Mouse (Mus musculus) embryonic facial prominence, embryonic 12.5 days (tissue): Measurements from ENCODE around the gene F3. TPM values are rescaled to one million over a fixed set of nuclear protein-coding genes. Genes with fewer than 3 reads are reported as not detected.

Source experiments
- ATAC-seq: fragments of 200-750 bp; cut with Nextera tagmentation; 2 replicates; pipeline ENCODE4 v1.8.0; 2017; ENCODE audit not compliant: insufficient number of reproducible peaks, insufficient read depth, low FRiP score, low TSS enrichment
- H3K27ac ChIP-seq: fragments of 300-500 bp; sonication (generic); 2 replicates; pipeline ENCODE4 v1.5.1; 2016; ENCODE audit warnings: mild to moderate bottlenecking
- H3K27me3 ChIP-seq: fragments of 300-500 bp; sonication (generic); 2 replicates; pipeline ENCODE4 v1.6.1; 2016; ENCODE audit warnings: mild to moderate bottlenecking, moderate library complexity
- H3K36me3 ChIP-seq: fragments of 300-500 bp; sonication (generic); 2 replicates; pipeline ENCODE4 v1.6.1; 2016; ENCODE audit warnings: mild to moderate bottlenecking
- H3K4me1 ChIP-seq: fragments of 300-500 bp; sonication (generic); 2 replicates; pipeline ENCODE4 v1.6.1; 2016
- H3K4me2 ChIP-seq: fragments of 300-500 bp; sonication (generic); replicated peaks from 2 replicates; pipeline ENCODE4 v1.6.1; 2016; ENCODE audit warnings: mild to moderate bottlenecking, moderate library complexity
- H3K4me3 ChIP-seq: fragments of 300-500 bp; sonication (generic); 2 replicates; pipeline ENCODE4 v1.5.1; 2016; ENCODE audit warnings: mild to moderate bottlenecking
- H3K9ac ChIP-seq: fragments of 300-500 bp; sonication (generic); 2 replicates; pipeline ENCODE4 v1.6.1; 2016; ENCODE audit warnings: mild to moderate bottlenecking, moderate library complexity
- H3K9me3 ChIP-seq: fragments of 300-500 bp; sonication (generic); 2 replicates; pipeline ENCODE4 v1.6.1; 2016; ENCODE audit warnings: mild to moderate bottlenecking, moderate library complexity
- WGBS: fragments of 180-500 bp; shearing (Covaris S2); methylation state at CpG from one replicate; pipeline ENCODE4 v1.1.7; 2016; 5-methylcytosine and 5-hydroxymethylcytosine counted together
- polyA plus RNA-seq: library from polyadenylated mRNA; unstranded; fragments of >200 nt; fragmentation: Nextera tagmentation; extraction: Ambion mirVana; gene quantifications from 2 replicates; pipeline ENCODE4 v1.2.1, GENCODE M21; 2016

The F3 gene
- 15.2 and 15.3 TPM in 2 replicates for polyA plus RNA-seq

DNA sequence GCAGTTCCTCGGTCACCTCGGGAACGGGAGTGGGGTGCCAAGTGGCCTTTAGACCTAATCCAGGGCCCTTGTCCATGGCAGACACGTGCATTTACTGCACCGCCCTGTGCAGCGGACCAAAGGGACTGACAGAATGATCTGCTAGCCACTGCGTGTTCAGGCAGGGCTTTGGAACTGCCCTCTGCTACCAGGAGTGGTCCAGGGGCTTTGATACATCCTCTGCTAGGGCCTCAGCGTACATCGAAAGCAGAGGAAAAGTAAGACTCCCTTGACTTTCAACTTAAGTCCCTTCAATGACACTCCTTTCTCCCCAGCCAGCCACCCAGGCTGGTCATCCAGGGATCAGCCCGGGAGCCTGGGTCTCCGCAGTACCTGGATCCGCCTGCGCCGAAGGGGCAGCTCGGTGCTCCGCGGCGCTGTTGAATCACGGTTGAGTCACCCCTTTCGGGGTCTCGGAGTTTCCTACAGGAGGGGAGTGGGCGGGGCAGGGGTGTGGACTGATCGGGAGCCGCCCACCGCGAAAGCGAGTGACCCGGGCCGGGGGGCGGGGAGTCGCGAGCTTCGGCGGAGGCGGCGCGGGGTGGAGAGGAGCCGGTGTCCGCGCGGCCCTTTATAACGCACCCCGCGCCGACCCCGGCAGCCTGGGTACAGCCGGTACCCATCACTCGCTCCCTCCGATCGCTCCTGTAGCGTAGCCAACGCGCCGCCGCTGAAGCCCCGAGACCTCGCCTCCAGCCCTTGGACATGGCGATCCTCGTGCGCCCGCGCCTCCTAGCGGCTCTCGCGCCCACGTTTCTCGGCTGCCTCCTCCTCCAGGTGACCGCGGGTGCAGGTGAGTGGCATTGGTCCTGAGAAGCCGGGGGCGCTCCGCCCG, at the start of gene F3:
Gene F3, plus strand, starts transcription at position 567 of the 874 bp plus-strand sequence.
- peak within 1 kb of the TSS; percentile 65 for H3K4me3 ChIP-seq
- no peaks in the 10 kb centered on the region for H3K36me3 ChIP-seq
- peak within 1 kb of the TSS; percentile 52 for H3K9ac ChIP-seq
- peaks cover 12% of the 10 kb centered on the region; the same call in 1 of the 2 replicates for H3K27me3 ChIP-seq
- H3K9me3 ChIP-seq = no peaks in the 10 kb centered on the region
- peaks cover 22% of the 10 kb centered on the region for H3K4me1 ChIP-seq
- ATAC-seq = peak; percentile 89
- WGBS = under 1% methylated on average over 63 of the region's 73 CpGs
- H3K27ac ChIP-seq = no peak within 1 kb of the TSS
- peak within 1 kb of the TSS; percentile 87 for H3K4me2 ChIP-seq

DNA sequence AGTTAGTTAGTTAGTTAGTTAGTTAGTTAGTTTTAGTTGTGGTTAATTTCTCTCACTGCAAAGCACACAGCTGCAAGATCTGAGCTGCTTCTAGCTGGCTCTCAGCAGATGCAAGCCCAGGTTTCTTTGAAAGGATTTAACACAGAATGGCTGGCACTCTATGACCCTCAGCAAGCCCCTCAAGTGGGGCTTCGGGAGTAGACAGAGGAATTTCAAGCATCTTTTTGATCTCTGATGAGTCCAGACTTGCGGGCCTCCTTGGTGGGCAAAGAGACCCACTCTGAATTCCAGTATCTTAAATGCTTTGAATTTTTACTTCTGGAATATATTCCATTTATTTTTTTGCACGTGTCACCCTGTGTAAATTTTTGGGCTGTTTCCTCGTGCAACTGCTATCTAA, 44.4 kb upstream of the F3 start:
- Histone ChIP-seq H3K27ac (no peak overlapping the region), H3K4me3 (no peak overlapping the region), H3K27me3 (no peaks in the 10 kb centered on the region), H3K9ac (no peak overlapping the region), H3K9me3 (no peaks in the 10 kb centered on the region), H3K4me2 (no peak overlapping the region), H3K36me3 (no peaks in the 10 kb centered on the region), H3K4me1 (peaks cover 4% of the 10 kb centered on the region; the same call in 1 of the 2 replicates)
- 31% methylated on average over 4 of the region's 4 CpGs for WGBS
- peak; percentile 75; the same call in 1 of the 2 replicates for ATAC-seq

DNA sequence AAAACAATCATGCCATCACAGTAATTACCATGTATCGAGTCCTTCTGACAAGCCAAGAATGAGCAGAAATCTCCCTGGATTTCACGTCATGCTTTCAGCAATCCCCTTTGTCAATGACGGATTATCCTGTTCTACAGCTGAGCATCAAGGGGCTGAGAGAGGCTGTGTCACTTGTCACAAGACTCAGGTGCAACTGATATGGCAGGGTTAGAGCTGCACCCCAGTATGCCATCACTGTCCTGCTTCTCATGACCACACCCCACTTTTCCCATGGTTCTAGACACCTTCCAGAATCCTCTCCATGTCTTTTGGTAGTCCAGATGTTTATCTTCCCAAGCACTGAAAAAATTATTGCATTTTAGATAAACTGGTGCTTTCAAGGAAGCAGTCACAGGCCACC, 43.9 kb upstream of the F3 start:
- Histone ChIP-seq H3K27ac (no peak overlapping the region), H3K4me3 (no peak overlapping the region), H3K9me3 (no peaks in the 10 kb centered on the region), H3K4me2 (no peak overlapping the region), H3K4me1 (peaks cover 4% of the 10 kb centered on the region; the same call in 1 of the 2 replicates), H3K36me3 (no peaks in the 10 kb centered on the region), H3K9ac (no peak overlapping the region), H3K27me3 (no peaks in the 10 kb centered on the region)
- WGBS = 32% methylated on average over 3 of the region's 3 CpGs
- no peak for ATAC-seq

DNA sequence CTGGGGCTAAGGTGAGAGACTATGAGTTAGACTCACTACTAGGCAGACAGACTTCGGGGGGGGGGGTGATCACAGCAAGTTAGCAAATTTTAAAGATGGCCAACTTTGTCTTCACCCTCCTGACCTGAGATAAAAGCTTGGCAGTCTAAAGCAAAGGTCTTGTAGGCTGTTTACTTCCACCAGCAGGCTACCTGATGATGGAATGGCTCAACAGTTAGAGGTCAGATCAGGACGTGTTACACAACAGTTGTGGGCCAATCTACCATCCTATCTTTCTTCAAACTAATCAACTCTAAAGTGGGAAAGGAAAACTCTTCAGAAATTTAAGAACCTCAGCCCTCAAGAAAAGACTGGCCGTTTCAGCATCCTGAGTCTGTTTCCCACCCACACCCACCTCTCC, 43.1 kb upstream of the F3 start:
- Histone ChIP-seq H3K4me1 (peaks cover 4% of the 10 kb centered on the region; the same call in 1 of the 2 replicates), H3K9me3 (no peaks in the 10 kb centered on the region), H3K4me2 (no peak overlapping the region), H3K36me3 (no peaks in the 10 kb centered on the region), H3K27me3 (no peaks in the 10 kb centered on the region), H3K27ac (no peak overlapping the region), H3K9ac (no peak overlapping the region), H3K4me3 (no peak overlapping the region)
- no peak for ATAC-seq
- 76% methylated on average over 3 of the region's 3 CpGs for WGBS

DNA sequence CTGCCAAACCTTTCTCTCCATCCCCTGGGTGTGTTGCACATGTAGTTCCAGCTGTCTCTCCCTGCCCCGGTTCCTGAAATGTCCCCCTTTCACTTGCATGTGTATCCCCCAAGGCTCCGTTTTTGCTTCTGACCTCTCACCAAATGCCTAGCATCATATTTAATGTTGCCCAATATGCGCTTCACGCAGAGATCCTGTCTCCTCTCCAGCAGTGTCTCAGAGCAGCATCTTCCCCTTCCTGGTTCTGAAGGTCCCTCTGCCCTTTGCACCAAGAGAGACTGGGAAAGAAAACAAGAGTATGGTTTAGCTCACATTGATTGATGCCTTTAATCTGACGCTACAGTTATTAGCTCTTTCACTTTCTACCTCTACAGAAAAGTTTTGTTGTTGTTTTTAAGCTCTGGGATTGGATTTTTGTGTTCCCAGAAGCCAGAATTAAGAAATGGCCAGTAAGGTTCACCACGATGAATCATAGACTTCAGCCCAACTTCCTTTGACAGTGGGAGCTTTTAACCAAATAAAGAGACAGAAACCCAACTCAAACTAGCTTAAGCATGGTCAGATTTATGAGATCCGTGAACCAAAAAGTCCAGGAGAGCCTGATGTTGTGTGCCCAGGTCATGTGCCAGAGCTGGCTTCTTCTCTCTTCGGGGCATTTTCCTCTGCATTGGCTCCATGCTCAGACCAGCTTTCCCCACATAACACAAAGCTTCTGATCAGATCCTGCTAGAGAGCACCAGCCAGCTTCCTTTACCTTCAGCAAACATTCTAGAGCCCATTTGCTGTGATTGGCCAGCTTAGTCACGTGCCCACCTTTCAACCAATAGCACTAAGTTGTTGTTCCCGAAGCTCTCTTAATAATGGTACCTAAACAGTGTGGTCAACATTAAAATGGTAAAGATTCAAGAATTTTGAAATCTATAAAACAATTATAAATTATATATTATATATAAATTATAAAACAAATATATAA, 40.6 kb upstream of the F3 start:
- 79% methylated on average over 10 of the region's 10 CpGs for WGBS
- no peak for ATAC-seq
- Histone ChIP-seq H3K4me1 (peaks cover 4% of the 10 kb centered on the region; the same call in 1 of the 2 replicates), H3K27me3 (no peaks in the 10 kb centered on the region), H3K9ac (no peak overlapping the region), H3K36me3 (no peaks in the 10 kb centered on the region), H3K9me3 (no peaks in the 10 kb centered on the region), H3K4me3 (no peak overlapping the region), H3K4me2 (no peak overlapping the region), H3K27ac (no peak overlapping the region)

DNA sequence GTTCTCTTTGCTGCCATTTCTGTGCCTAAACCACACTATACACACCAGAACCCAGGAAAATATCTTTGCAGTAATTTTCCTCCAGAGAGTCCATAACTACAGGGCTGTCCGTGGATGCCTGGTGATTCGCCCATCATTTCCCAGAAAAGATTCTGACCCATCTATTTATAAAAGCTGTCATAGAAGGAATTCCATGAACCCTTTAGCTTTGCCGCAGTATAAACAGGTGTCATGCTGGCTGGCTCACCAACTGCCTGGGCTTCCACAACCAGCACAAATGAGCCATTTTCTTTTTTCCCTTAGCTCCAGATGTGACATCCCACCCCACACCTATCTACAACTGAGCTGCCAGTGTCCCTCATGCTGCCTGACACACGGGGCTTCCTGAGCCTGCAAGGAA, 38.8 kb upstream of the F3 start:
- WGBS = 68% methylated on average over 4 of the region's 4 CpGs
- no peak for ATAC-seq
- no peaks in the 10 kb centered on the region for H3K36me3 ChIP-seq

DNA sequence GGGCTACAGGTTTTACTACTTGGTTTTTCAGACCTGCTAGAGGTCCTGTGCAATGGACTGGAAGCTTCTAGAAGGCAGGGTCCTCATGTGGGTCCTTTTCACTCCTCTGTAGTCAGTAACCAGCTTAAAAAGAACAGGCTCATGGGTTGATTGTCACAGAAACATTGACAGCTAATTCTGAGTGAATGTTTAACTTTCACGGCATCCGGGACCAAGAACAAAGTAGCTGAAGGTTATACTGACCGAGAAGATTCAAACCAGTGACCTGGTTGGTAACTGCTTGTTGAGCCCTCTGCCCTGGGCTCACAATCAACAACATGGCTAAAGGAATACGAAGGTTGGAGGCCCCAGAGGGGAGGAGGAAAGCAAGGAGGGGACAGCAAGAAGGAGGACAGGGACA, 38.4 kb upstream of the F3 start:
- no peaks in the 10 kb centered on the region for H3K27me3 ChIP-seq
- no peak overlapping the region for H3K27ac ChIP-seq
- H3K4me2 ChIP-seq = no peak overlapping the region
- 85% methylated on average over 4 of the region's 4 CpGs for WGBS
- no peaks in the 10 kb centered on the region for H3K4me1 ChIP-seq
- ATAC-seq = no peak
- H3K9ac ChIP-seq = no peak overlapping the region
- H3K9me3 ChIP-seq = no peaks in the 10 kb centered on the region
- H3K36me3 ChIP-seq = no peaks in the 10 kb centered on the region
- no peak overlapping the region for H3K4me3 ChIP-seq

More for the DNA sequence above, 38.8 kb upstream of the F3 start:
- H3K9ac ChIP-seq = no peak overlapping the region
- H3K4me2 ChIP-seq = no peak overlapping the region
- H3K4me1 ChIP-seq = no peaks in the 10 kb centered on the region
- H3K27me3 ChIP-seq = no peaks in the 10 kb centered on the region
- H3K4me3 ChIP-seq = no peak overlapping the region
- H3K9me3 ChIP-seq = no peaks in the 10 kb centered on the region
- H3K27ac ChIP-seq = no peak overlapping the region

DNA sequence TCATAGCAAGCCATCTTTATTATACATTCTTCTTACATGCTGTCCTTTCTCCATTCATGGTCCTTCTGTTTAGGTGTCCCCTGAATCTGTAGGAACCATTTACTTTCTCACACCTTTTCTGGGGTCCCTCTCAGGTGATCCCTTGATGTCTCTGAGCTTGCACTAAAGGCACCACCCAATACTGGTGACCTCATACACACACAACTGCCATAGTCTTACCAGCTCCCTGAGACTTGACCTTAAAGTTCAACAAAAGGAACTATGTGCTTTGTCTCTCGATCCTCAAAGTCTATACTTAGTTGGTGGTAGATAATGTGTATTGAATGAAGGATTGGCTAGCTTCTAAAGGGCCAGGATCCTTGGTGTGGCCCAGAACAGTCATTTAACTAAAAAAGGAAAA, 37.4 kb upstream of the F3 start:
- H3K36me3 ChIP-seq = no peaks in the 10 kb centered on the region
- H3K27ac ChIP-seq = no peak overlapping the region
- H3K4me1 ChIP-seq = no peaks in the 10 kb centered on the region
- no peaks in the 10 kb centered on the region for H3K9me3 ChIP-seq
- no peak overlapping the region for H3K4me3 ChIP-seq
- no peak for ATAC-seq
- no peak overlapping the region for H3K4me2 ChIP-seq
- WGBS = 79% methylated on average over 1 of the region's 1 CpGs
- no peaks in the 10 kb centered on the region for H3K27me3 ChIP-seq
- no peak overlapping the region for H3K9ac ChIP-seq

DNA sequence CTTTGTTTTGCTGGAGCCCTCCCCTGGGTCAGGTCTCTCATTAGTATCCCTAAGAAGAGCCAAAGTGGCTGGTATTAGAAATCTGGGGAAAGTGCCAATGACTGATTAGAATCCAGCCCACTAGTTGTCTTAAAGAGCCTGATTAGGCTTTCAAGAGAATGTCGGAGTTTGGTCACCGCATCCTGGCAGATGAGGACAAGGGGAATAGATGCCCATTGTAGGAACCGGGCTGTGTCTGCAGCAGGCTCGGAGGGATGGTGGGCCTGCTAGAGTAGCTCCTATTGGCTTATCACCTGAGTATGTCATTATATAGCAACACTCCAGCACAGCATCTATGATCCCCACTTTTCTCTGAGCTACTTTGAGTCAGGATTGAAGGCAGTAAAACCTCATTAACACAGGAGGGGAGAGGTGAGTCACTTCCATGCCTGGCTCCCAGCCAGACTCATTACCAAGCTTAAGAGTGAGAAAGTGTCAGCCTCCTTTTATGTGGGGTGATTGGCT, 36.9 kb upstream of the F3 start:
- WGBS = 85% methylated on average over 4 of the region's 4 CpGs
- H3K9me3 ChIP-seq = no peaks in the 10 kb centered on the region
- H3K9ac ChIP-seq = no peak overlapping the region
- ATAC-seq = no peak
- no peak overlapping the region for H3K27ac ChIP-seq
- no peak overlapping the region for H3K4me2 ChIP-seq
- H3K4me1 ChIP-seq = no peaks in the 10 kb centered on the region
- H3K36me3 ChIP-seq = no peaks in the 10 kb centered on the region
- no peaks in the 10 kb centered on the region for H3K27me3 ChIP-seq
- H3K4me3 ChIP-seq = no peak overlapping the region

DNA sequence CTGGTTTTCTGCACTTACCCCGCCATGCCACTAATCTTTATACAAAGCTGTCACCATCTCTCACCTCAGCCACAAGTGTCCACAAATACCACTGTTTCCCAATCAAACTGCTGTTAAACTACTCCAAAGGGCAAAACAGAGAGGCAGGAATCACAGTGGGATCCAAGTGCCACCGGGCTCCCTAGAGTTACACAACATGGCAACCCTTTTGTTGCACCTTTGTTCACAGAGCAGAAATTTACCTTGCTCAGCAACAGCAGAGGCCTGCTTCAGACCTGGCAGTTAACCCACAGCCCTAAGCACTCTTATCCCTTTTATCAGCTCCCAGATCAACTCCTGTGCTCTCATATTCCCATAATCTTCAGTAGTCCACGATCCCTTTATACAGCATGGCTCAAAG, 35.6 kb upstream of the F3 start:
- Histone ChIP-seq H3K4me2 (no peak overlapping the region), H3K4me3 (no peak overlapping the region), H3K9ac (no peak overlapping the region), H3K27me3 (no peaks in the 10 kb centered on the region), H3K4me1 (no peaks in the 10 kb centered on the region), H3K9me3 (no peaks in the 10 kb centered on the region), H3K36me3 (no peaks in the 10 kb centered on the region), H3K27ac (no peak overlapping the region)
- no peak for ATAC-seq
- 79% methylated on average over 3 of the region's 3 CpGs for WGBS

DNA sequence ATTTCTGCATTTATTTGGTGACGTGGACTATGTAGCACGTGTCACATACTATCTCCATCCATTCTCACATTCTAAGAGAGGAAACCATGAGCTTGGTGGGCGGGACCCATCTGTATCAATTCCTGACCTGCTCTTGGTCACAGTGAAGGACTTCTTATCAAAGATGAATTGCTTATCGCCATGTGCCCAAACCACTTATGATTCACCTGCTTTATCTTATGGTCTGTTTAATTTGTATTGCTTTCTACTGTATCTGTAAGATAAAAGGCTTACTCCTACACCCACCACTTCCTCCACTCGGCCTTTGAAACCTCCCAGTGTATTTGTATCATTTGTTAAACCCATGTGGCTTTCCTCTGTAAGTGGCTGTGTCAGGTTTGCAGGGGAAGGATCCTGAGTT, 34.3 kb upstream of the F3 start:
- Histone ChIP-seq H3K9me3 (no peaks in the 10 kb centered on the region), H3K4me3 (no peak overlapping the region), H3K36me3 (no peaks in the 10 kb centered on the region), H3K9ac (no peak overlapping the region), H3K27ac (no peak overlapping the region), H3K4me2 (no peak overlapping the region), H3K4me1 (no peaks in the 10 kb centered on the region), H3K27me3 (no peaks in the 10 kb centered on the region)
- ATAC-seq = no peak
- WGBS = 83% methylated on average over 5 of the region's 5 CpGs
